Mouse (Mus musculus) cortical plate, adult 2 months (tissue): ENCODE data around the gene Anapc1.

Experiments
- CTCF ChIP-seq: fragments of 200-500 bp; IDR thresholded peaks from 2 replicates; pipeline ENCODE4 v1.5.1; 2011; ENCODE audit warnings: mild to moderate bottlenecking, control low read depth, low read length; ENCODE audit not compliant: insufficient read depth; ENCODE audit errors: extremely low read depth
- POLR2A ChIP-seq: fragments of 200-500 bp; IDR thresholded peaks from 2 replicates; pipeline ENCODE4 v1.6.1; 2011; ENCODE audit warnings: mild to moderate bottlenecking, low read length, control low read depth; ENCODE audit not compliant: insufficient read depth; ENCODE audit errors: extremely low read depth

DNA sequence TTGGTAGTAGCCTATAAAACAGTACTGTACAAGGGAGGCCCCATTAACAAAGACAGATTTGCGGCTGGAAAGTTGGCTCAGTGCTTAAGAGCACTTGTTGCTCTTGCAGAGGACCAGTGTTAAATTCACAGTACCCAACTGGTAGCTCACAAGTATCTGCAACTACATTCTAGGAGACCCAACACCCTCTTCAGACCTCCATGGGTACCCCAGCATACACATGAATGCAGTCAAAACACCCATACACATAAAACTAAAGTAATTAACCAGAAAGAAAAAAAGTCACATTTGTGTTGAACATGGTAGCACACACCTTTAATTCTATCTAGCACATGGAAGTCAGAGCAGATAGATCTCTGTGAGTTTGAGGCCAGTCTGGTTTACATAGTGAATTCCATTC is 9.9 kb upstream of the Anapc1 start:
- TF ChIP-seq CTCF, result no peak
- TF ChIP-seq POLR2A, result no peak
